Mouse (Mus musculus): ENCODE results near the gene Pafah2. TPM values are rescaled to one million over a fixed set of nuclear protein-coding genes. Genes with fewer than 3 reads are reported as not detected.
"Not testable (repeated sequence)": the region's sequence is repeated elsewhere in the genome, so short reads cannot be mapped to it uniquely, and the experiment has no call there.

The Pafah2 gene
- total RNA-seq, 4 experiments from 2014 or later: 6.8 to 10.7 (median 9.1) TPM

- peak; percentile 65 for DNase-seq (ENCODE audit: low spot score)
These were observed 23.8 kb upstream of the Pafah2 start for GRCm38 (mm10) chr4:134372294-134372747.

GRCm38 (mm10) chr4:134373295-134373694, 22.8 kb upstream of the Pafah2 start:
- no peak for DNase-seq (ENCODE audit: low spot score)

DNA sequence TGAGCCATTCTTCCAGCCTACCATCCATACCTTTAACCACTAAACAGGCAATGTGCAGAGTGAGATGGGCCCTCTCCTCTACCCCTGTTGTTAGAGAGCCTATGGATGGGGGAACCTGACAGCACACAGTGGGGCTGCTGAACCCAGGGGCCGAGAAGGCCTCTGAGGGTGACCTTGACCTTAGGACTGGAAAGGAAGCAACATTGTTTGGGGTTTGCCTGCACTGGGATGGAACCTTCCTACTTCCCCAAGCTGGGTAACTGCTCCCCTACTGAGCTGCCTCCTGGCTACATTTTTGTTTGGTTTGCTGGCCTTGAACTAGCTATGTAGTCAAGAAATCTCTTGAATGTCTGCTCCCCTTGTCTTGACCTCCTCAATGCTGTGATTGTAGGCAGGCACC, 21.8 kb upstream of the Pafah2 start:
- DNase-seq (ENCODE audit: low spot score): no peak

- DNase-seq (ENCODE audit: low spot score): no peak
These were observed 18.0 kb upstream of the Pafah2 start for GRCm38 (mm10) chr4:134378089-134378615.

DNA sequence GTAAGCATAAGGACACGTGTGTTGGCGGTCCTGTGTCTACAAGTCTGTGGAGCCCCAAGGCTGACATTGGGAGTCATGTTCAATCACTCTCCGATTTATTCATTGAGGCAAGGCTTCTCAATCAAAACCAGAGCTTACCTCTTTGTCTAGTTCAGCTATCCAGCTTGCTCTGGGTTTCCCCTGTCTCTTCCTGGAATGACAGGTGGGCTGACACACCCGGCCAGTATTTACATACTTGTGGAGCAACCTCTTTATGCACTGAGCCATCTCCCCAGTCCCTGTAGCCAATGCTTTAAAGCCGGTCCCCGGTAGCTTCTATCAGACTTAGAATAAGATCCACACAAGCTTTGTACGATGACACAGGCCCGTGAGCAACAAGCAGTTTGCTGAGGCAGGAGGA, 16.6 kb upstream of the Pafah2 start:
- no peak for DNase-seq (ENCODE audit: low spot score)

DNA sequence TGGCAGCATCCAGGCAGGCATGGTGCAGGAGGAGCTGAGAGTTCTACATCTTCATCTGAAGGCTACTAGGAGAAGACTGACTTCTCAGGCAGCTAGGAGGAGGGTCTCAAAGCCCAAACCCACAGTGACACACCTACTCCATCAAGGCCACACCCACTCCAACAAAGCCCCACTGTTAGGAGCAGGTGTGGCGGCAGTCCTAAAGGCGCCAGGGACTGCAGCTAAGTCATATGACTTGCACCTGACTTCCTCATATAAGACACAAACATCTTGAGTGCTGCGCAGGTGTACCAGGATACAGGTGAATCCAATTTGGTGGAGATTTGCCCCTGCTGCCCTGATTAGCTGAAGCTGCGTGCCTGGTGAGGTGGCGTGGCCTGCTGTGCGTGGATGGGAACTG, 12.4 kb upstream of the Pafah2 start, which contains the start of gene Extl1:
Gene Extl1, minus strand, starts transcription at position 101 of the 400 bp plus-strand sequence.
- not testable (repeated sequence) for DNase-seq (ENCODE audit: low spot score)

- DNase-seq (ENCODE audit: low spot score): no peak
These were observed 8.9 kb upstream of the Pafah2 start for GRCm38 (mm10) chr4:134387268-134387667.

DNA sequence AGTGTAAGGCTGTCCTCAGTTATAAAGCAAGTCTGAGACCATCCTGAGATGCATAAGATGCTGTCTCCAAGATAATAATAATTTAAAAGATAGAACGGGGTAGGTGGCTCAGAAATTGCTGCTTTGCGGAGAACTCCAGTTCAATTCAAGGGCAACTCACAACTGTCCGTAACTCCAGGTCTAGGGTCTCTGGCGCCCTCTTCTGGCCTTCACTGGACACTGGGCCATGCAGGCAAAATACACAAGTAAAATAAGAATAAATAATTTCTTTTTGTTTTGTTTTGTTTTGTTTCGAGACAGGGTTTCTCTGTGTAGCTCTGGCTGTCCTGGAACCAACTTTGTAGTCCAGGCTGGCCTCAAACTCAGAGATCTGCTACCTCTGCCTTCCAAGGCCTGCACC, 7.7 kb upstream of the Pafah2 start:
- DNase-seq (ENCODE audit: low spot score): no peak

DNA sequence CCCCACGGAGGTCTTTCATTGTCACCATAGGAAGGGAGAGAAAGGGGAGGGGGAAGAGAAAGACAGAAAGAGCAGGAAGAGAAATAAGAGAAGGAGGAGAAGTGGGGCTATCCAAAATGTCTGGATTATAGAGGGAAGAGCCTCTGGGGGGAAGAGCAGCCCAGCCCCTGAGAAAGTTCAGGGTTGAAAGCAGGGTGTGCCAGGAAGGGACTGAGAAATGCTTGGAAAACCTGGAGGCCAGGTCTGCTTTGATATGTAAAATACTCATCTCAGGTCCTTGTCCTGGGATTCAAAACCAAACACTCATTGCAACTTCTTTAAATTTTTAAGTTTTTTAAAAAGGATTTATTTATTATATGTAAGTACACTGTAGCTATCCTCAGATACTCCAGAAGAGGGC, 4.5 kb upstream of the Pafah2 start:
- DNase-seq (ENCODE audit: low spot score): no peak

GRCm38 (mm10) chr4:134392595-134392994, 3.5 kb upstream of the Pafah2 start:
- DNase-seq (ENCODE audit: low spot score): no peak

GRCm38 (mm10) chr4:134393026-134393425, 3.1 kb upstream of the Pafah2 start:
- DNase-seq (ENCODE audit: low spot score): no peak

- DNase-seq (ENCODE audit: low spot score): no peak
These were observed 978 bp upstream of the Pafah2 start for GRCm38 (mm10) chr4:134395142-134395541.

DNA sequence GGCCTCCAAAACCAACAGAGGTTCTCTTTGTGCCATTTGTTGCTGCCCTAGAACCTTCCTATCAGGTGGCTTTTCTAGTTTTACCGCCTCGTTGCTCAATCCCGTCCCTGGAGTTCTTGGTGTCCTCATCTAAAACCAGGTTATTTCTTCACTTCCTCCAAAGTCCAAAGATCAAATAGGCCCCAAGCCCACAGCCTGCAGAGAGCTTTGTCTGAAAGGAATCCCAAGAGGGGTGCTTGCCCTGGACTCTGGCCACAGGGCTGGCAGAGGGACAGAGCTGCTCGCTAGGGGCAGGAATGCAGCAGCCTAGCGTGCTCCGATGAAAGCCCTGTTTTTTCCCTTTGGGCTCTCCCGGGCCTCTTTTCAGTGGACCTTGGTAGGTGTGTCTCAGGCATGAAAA, 1.0 kb downstream of the Pafah2 start:
- no peak for DNase-seq (ENCODE audit: low spot score)

- no peak for DNase-seq (ENCODE audit: low spot score)
These were observed 1.6 kb downstream of the Pafah2 start for GRCm38 (mm10) chr4:134397732-134398131.

- DNase-seq (ENCODE audit: low spot score): no peak
These were observed 4.1 kb downstream of the Pafah2 start for GRCm38 (mm10) chr4:134400206-134400605.

DNA sequence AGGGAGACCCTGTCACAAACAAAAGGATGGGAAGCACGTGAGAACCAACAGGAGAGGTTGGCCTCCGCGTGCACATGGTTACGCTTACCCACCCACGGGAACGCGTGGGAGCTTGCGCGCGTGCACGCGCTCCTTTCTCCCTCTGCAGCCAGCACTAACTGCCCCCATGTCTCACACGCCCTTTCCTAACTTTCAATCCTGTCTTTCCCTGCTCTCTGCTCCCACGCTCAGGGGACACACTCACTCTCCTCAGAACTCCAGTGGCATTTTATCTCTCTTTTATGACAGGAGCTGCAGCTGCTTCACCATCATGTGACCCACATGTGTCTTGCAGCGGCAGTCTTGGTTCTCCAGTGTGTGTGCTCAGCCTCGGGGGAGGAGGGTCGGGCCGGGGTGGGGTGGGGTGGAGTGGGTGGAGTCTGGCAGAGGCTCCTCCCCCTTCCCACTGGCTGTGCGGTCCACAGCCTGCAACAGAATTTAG, 5.1 kb downstream of the Pafah2 start:
- no peak for DNase-seq (ENCODE audit: low spot score)

DNA sequence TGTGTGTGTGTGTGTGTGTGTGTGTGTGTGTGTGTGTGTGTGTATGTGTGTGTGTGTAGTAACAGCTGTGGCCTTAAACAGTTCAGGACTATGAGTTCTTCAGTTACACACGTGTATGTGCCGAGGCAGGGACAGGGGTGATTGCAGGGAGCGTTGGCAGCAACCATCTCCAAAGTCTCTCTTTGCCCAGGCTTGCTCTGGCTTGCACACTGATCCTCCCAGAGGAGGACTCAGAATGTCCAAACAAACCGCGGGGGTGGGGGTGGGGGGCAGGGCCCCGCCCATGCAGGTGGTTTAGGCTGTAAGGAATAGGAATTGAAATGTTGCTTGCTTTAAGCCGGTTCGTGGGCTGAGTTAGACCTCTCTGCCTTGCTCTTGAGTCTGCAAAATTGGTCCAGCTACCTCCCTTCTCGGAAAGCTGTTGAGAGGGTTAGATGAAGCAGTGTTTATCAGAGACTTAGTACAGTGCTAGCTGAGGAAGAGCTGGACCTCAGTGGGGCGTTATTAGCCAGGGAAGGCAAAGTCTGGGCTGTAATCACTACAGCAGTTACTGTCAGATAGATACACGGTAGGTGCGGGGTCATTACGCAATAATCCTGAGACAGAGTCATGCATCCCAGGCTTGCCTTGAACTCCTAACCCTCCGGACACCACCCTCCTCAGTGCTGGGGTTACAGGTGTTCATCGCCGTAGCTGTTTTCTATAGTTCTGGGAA, 5.9 kb downstream of the Pafah2 start:
- DNase-seq (ENCODE audit: low spot score): no peak

DNA sequence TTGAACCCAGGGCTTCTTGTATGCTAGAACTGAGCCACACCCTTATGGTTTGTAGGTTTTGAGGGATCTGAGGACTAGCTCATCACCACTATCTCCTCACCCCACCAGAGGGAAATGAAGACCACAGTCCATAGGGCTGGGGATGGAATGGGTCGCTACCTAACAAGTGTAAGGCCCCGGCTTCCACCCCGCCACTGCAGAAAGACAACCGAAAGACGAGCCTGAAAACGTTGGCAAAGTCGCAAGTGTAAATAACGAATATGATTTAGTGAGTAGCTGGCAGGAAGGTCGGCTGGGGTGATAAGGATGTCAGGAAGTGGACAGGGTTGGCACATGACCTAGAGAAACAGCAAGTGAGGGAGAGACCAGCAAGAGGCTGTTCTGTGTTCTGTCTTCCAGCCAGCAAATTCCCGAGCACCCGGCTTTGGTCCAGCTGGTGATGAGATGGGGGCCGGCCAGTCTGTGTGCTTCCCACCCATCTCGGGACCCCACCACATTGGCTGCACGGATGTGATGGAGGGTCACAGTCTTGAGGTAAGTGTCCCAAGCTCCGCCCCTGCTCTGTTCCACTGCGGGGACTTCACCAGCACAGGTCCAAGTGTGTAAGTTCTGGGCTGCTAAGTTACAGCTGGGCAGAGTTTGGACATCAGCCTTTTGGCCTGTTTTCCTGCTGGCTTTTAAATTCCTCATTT, 6.6 kb downstream of the Pafah2 start:
- DNase-seq (ENCODE audit: low spot score): peak; percentile 54

DNA sequence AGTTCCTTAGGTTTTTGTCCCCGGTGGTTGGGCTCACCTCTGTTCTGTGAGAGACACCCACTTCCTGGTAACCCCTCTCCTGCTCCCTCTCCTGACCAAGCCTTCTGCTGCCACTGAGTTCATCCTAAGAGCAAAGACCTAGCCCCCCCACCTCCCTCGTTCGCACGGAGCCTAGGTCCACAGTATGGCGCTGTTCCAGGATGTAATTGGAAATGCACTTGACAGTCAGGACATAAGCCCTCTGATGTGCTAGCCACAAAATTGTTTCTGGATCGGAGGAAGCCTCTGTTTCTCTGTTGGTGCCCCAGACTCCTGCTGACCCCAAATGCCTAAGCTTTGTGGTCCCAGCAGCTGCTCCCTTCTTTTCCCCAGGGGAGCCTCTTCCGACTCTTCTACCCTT, 7.6 kb downstream of the Pafah2 start:
- DNase-seq (ENCODE audit: low spot score): no peak

DNA sequence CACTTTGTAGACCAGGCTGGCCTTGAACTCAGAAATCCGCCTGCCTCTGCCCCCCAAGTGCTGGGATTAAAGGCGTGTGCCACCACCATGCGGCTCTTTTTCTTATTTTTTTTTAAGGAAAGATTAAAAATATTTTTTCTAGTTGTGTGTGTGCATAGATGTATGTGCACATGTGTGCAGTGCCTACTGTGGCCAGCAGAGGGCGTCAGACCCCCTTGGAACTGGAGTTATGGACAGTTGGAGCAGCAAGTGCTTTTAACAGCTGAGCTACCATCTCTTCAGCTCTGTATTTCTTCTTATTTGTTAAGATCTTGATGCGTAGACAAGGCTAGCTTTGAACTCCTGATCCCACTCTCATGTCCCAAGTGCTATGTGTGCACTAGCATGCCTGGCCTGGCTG, 13.2 kb downstream of the Pafah2 start:
- no peak for DNase-seq (ENCODE audit: low spot score)

- no peak for DNase-seq (ENCODE audit: low spot score)
These were observed 20.1 kb downstream of the Pafah2 start for GRCm38 (mm10) chr4:134416177-134416576.

GRCm38 (mm10) chr4:134416602-134417001, 20.5 kb downstream of the Pafah2 start:
- no peak for DNase-seq (ENCODE audit: low spot score)

- DNase-seq (ENCODE audit: low spot score): no peak
These were observed 21.0 kb downstream of the Pafah2 start for GRCm38 (mm10) chr4:134417111-134417510.
